Mouse (Mus musculus) embryonic facial prominence, embryonic 15.5 days (tissue): ENCODE results near the gene Gm813. TPM values are rescaled to one million over a fixed set of nuclear protein-coding genes. Genes with fewer than 3 reads are reported as not detected.

ENCODE experiments used
- ATAC-seq: fragments of 200-750 bp; cut with Nextera tagmentation; 2 replicates; pipeline ENCODE4 v1.8.0; 2017; ENCODE audit warnings: low read depth, moderate TSS enrichment; ENCODE audit not compliant: insufficient number of reproducible peaks, low FRiP score, low TSS enrichment
- H3K27ac ChIP-seq: fragments of 300-500 bp; sonication (generic); replicated peaks from 2 replicates; pipeline ENCODE4 v1.5.1; 2015; ENCODE audit warnings: mild to moderate bottlenecking, inconsistent platforms
- H3K27me3 ChIP-seq: fragments of 300-500 bp; sonication (generic); 2 replicates; pipeline ENCODE4 v1.6.1; 2015; ENCODE audit warnings: inconsistent platforms
- H3K36me3 ChIP-seq: fragments of 300-500 bp; sonication (generic); 2 replicates; pipeline ENCODE4 v1.6.1; 2015; ENCODE audit warnings: mild to moderate bottlenecking, inconsistent platforms
- H3K4me1 ChIP-seq: fragments of 300-500 bp; sonication (generic); 2 replicates; pipeline ENCODE4 v1.6.1; 2015; ENCODE audit warnings: inconsistent platforms
- H3K4me2 ChIP-seq: fragments of 300-500 bp; sonication (generic); replicated peaks from 2 replicates; pipeline ENCODE4 v1.6.1; 2015; ENCODE audit warnings: mild to moderate bottlenecking, inconsistent platforms
- H3K4me3 ChIP-seq: fragments of 300-500 bp; sonication (generic); replicated peaks from 2 replicates; pipeline ENCODE4 v1.5.1; 2015; ENCODE audit warnings: mild to moderate bottlenecking, inconsistent platforms
- H3K9ac ChIP-seq: fragments of 300-500 bp; sonication (generic); 2 replicates; pipeline ENCODE4 v1.6.1; 2015; ENCODE audit warnings: inconsistent platforms
- H3K9me3 ChIP-seq: fragments of 300-500 bp; sonication (generic); replicated peaks from 2 replicates; pipeline ENCODE4 v1.6.1; 2016; ENCODE audit warnings: inconsistent platforms
- WGBS: fragments of 180-500 bp; shearing (Covaris S2); methylation state at CpG from one replicate; pipeline ENCODE4 v1.1.7; 2015; 5-methylcytosine and 5-hydroxymethylcytosine counted together
- polyA plus RNA-seq: library from polyadenylated mRNA; unstranded; fragments of >200 nt; fragmentation: Nextera tagmentation; extraction: Ambion mirVana; gene quantifications from 2 replicates; pipeline ENCODE4 v1.2.1, GENCODE M21; 2015

The Gm813 gene
- polyA plus RNA-seq, 1 experiment from 2014 or later = not detected

DNA sequence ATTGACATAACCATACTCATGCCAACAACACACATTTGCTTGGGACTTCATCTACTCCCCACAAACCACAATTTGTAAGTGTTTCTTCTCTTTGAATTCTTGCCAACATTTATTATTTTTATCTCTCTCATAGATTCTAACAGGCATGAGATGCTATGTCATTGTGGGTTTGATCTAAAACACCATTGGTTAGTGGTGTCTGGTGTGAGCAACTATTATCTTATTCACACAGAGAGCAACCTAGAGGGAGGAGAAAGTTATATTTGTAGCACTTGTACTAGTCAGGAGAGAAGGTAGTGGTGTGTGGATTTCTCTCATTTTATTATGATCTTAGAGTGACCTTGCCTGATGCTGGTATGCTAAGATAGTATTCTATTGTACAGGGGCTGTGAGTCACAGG lies 12.1 kb downstream of the Gm813 start:
- no peak overlapping the region for H3K4me2 ChIP-seq
- no peaks in the 10 kb centered on the region for H3K4me1 ChIP-seq
- no peak for ATAC-seq
- H3K27me3 ChIP-seq = no peaks in the 10 kb centered on the region
- H3K4me3 ChIP-seq = no peak overlapping the region
- no peak overlapping the region for H3K27ac ChIP-seq
- no peaks in the 10 kb centered on the region for H3K36me3 ChIP-seq
- no peaks in the 10 kb centered on the region for H3K9me3 ChIP-seq
- H3K9ac ChIP-seq = no peak overlapping the region

- H3K4me3 ChIP-seq = no peak overlapping the region
- H3K27ac ChIP-seq = no peak overlapping the region
- no peaks in the 10 kb centered on the region for H3K9me3 ChIP-seq
- 66% methylated on average over 2 of the region's 2 CpGs for WGBS
- H3K27me3 ChIP-seq = no peaks in the 10 kb centered on the region
- H3K4me2 ChIP-seq = no peak overlapping the region
- no peaks in the 10 kb centered on the region for H3K4me1 ChIP-seq
- ATAC-seq = no peak
- H3K9ac ChIP-seq = no peak overlapping the region
- no peaks in the 10 kb centered on the region for H3K36me3 ChIP-seq
These were observed 12.9 kb downstream of the Gm813 start for GRCm38 (mm10) chr16:58603831-58604230.

- H3K4me3 ChIP-seq = no peak overlapping the region
- no peak for ATAC-seq
- H3K27me3 ChIP-seq = no peaks in the 10 kb centered on the region
- no peak overlapping the region for H3K27ac ChIP-seq
- H3K9me3 ChIP-seq = no peaks in the 10 kb centered on the region
- no peaks in the 10 kb centered on the region for H3K4me1 ChIP-seq
- H3K4me2 ChIP-seq = no peak overlapping the region
- H3K36me3 ChIP-seq = no peaks in the 10 kb centered on the region
- WGBS = 87% methylated on average over 6 of the region's 6 CpGs
- H3K9ac ChIP-seq = no peak overlapping the region
These were observed 15.9 kb downstream of the Gm813 start for GRCm38 (mm10) chr16:58600846-58601245.

- no peak overlapping the region for H3K4me2 ChIP-seq
- H3K27ac ChIP-seq = no peak overlapping the region
- no peaks in the 10 kb centered on the region for H3K4me1 ChIP-seq
- WGBS = 56% methylated on average over 3 of the region's 3 CpGs
- ATAC-seq = no peak
- H3K9ac ChIP-seq = no peak overlapping the region
- H3K36me3 ChIP-seq = no peaks in the 10 kb centered on the region
- H3K9me3 ChIP-seq = no peaks in the 10 kb centered on the region
- no peak overlapping the region for H3K4me3 ChIP-seq
- H3K27me3 ChIP-seq = no peaks in the 10 kb centered on the region
These were observed 25.5 kb downstream of the Gm813 start for GRCm38 (mm10) chr16:58591299-58591698.

- H3K4me3 ChIP-seq = no peak overlapping the region
- no peak for ATAC-seq
- no peaks in the 10 kb centered on the region for H3K4me1 ChIP-seq
- H3K27ac ChIP-seq = no peak overlapping the region
- no peak overlapping the region for H3K9ac ChIP-seq
- no peaks in the 10 kb centered on the region for H3K27me3 ChIP-seq
- H3K9me3 ChIP-seq = no peaks in the 10 kb centered on the region
- H3K36me3 ChIP-seq = no peaks in the 10 kb centered on the region
- H3K4me2 ChIP-seq = no peak overlapping the region
These were observed 27.3 kb downstream of the Gm813 start for GRCm38 (mm10) chr16:58589444-58589843.

GRCm38 (mm10) chr16:58573949-58574722 lies 42.6 kb downstream of the Gm813 start:
- H3K4me3 ChIP-seq = no peak overlapping the region
- no peak overlapping the region for H3K9ac ChIP-seq
- H3K27ac ChIP-seq = no peak overlapping the region
- no peaks in the 10 kb centered on the region for H3K9me3 ChIP-seq
- no peaks in the 10 kb centered on the region for H3K36me3 ChIP-seq
- H3K27me3 ChIP-seq = no peaks in the 10 kb centered on the region
- ATAC-seq = no peak
- no peak overlapping the region for H3K4me2 ChIP-seq
- H3K4me1 ChIP-seq = no peaks in the 10 kb centered on the region
- 82% methylated on average over 6 of the region's 6 CpGs for WGBS

GRCm38 (mm10) chr16:58570694-58571264 lies 46.0 kb downstream of the Gm813 start:
- no peaks in the 10 kb centered on the region for H3K4me1 ChIP-seq
- H3K9ac ChIP-seq = no peak overlapping the region
- no peak overlapping the region for H3K4me2 ChIP-seq
- no peak overlapping the region for H3K4me3 ChIP-seq
- H3K36me3 ChIP-seq = no peaks in the 10 kb centered on the region
- no peaks in the 10 kb centered on the region for H3K9me3 ChIP-seq
- H3K27ac ChIP-seq = no peak overlapping the region
- ATAC-seq = no peak
- no peaks in the 10 kb centered on the region for H3K27me3 ChIP-seq

Other genes starting within 250 kb of the Gm813 start
- gene Dcbld2, start 208.5 kb downstream of the Gm813 start, polyA plus RNA-seq = 4.3 and 4.6 TPM in 2 replicates
- 15.0 and 17.6 TPM in 2 replicates for gene St3gal6, start 92.7 kb downstream of the Gm813 start, polyA plus RNA-seq
- not detected in 2 replicates for gene E330017A01Rik, start 21.8 kb upstream of the Gm813 start, polyA plus RNA-seq
- 27.1 and 28.9 TPM in 2 replicates for gene Cpox, start 53.3 kb upstream of the Gm813 start, polyA plus RNA-seq
- gene Gpr15, start 102.1 kb upstream of the Gm813 start, polyA plus RNA-seq = 0.19 TPM in 1 of 2 replicates, not detected in the other
- 128 and 131 TPM in 2 replicates for gene Cldnd1, start 110.9 kb upstream of the Gm813 start, polyA plus RNA-seq
- not detected in 2 replicates for gene Olfr172, start 146.2 kb upstream of the Gm813 start, polyA plus RNA-seq
- 0.13 TPM in 1 of 2 replicates, not detected in the other for gene Olfr173, start 183.3 kb upstream of the Gm813 start, polyA plus RNA-seq
- not detected in 2 replicates for gene Olfr175-ps1, start 209.8 kb upstream of the Gm813 start, polyA plus RNA-seq